Mouse (Mus musculus): ENCODE data around the gene Diras1.
"Not testable (repeated sequence)": the region's sequence is repeated elsewhere in the genome, so short reads cannot be mapped to it uniquely, and the experiment has no call there.

The Diras1 gene

GRCm38 (mm10) chr10:80998021-80998420 lies 27.4 kb downstream of the Diras1 start:
- no peak for DNase-seq (ENCODE audit: low spot score)

- DNase-seq (ENCODE audit: low spot score) = no peak
Measured at GRCm38 (mm10) chr10:80997332-80997731, 28.1 kb downstream of the Diras1 start.

- no peak for DNase-seq (ENCODE audit: low spot score)
Measured at GRCm38 (mm10) chr10:80996501-80996900, 29.0 kb downstream of the Diras1 start.

GRCm38 (mm10) chr10:80995091-80995632 lies 30.3 kb downstream of the Diras1 start:
- peak; percentile 87 for DNase-seq (ENCODE audit: low spot score)

GRCm38 (mm10) chr10:80994621-80995020 lies 30.8 kb downstream of the Diras1 start:
- DNase-seq (ENCODE audit: low spot score) = no peak

GRCm38 (mm10) chr10:80993276-80993675 lies 32.2 kb downstream of the Diras1 start:
- DNase-seq (ENCODE audit: low spot score) = no peak

- DNase-seq (ENCODE audit: low spot score) = no peak
Measured at GRCm38 (mm10) chr10:80991945-80992344, 33.5 kb downstream of the Diras1 start.

GRCm38 (mm10) chr10:80991007-80991406 lies 34.5 kb downstream of the Diras1 start:
- peak; percentile 52 for DNase-seq (ENCODE audit: low spot score)

- DNase-seq (ENCODE audit: low spot score) = no peak
Measured at GRCm38 (mm10) chr10:80990406-80990805, 35.1 kb downstream of the Diras1 start.

- DNase-seq (ENCODE audit: low spot score) = not testable (repeated sequence)
Measured at GRCm38 (mm10) chr10:80989854-80990253, 35.6 kb downstream of the Diras1 start.

GRCm38 (mm10) chr10:80989446-80989845 lies 36.0 kb downstream of the Diras1 start:
- DNase-seq (ENCODE audit: low spot score) = no peak

- peak; percentile 93 for DNase-seq (ENCODE audit: low spot score)
Measured at GRCm38 (mm10) chr10:80987709-80988441, 37.6 kb downstream of the Diras1 start.

GRCm38 (mm10) chr10:80986754-80987153 lies 38.7 kb downstream of the Diras1 start:
- no peak for DNase-seq (ENCODE audit: low spot score)

GRCm38 (mm10) chr10:80985970-80986701 lies 39.3 kb downstream of the Diras1 start:
- DNase-seq (ENCODE audit: low spot score) = no peak

- no peak for DNase-seq (ENCODE audit: low spot score)
Measured at GRCm38 (mm10) chr10:80985241-80985969, 40.1 kb downstream of the Diras1 start.

- DNase-seq (ENCODE audit: low spot score) = no peak
Measured at GRCm38 (mm10) chr10:80984223-80984622, 41.2 kb downstream of the Diras1 start.

- no peak for DNase-seq (ENCODE audit: low spot score)
Measured at GRCm38 (mm10) chr10:80982381-80982780, 43.1 kb downstream of the Diras1 start.

GRCm38 (mm10) chr10:80981564-80982112 lies 43.8 kb downstream of the Diras1 start:
- DNase-seq (ENCODE audit: low spot score) = no peak

GRCm38 (mm10) chr10:80975478-80975877 lies 50.0 kb downstream of the Diras1 start:
- DNase-seq (ENCODE audit: low spot score) = no peak

- no peak for DNase-seq (ENCODE audit: low spot score)
Measured at GRCm38 (mm10) chr10:80973722-80974121, 51.7 kb downstream of the Diras1 start.

- no peak for DNase-seq (ENCODE audit: low spot score)
Measured at GRCm38 (mm10) chr10:80972071-80972987, 53.1 kb downstream of the Diras1 start.

Measured in embryo, embryonic 10.5 days (tissue).